Mouse (Mus musculus) limb, embryonic 13.5 days (tissue): ENCODE measurements around the gene Slc39a13. TPM values are rescaled to one million over a fixed set of nuclear protein-coding genes. Genes with fewer than 3 reads are reported as not detected.

Experiments
- ATAC-seq: fragments of 200-750 bp; cut with Nextera tagmentation; 2 replicates; pipeline ENCODE4 v1.8.0; 2017; ENCODE audit warnings: low read depth, moderate number of reproducible peaks, moderate TSS enrichment; ENCODE audit not compliant: low FRiP score
- H3K27ac ChIP-seq: fragments of 300-500 bp; sonication (generic); 2 replicates; pipeline ENCODE4 v1.5.1; 2015; ENCODE audit warnings: inconsistent platforms, mild to moderate bottlenecking, moderate library complexity
- H3K27me3 ChIP-seq: fragments of 300-500 bp; sonication (generic); 2 replicates; pipeline ENCODE4 v1.6.1; 2015; ENCODE audit warnings: mild to moderate bottlenecking, inconsistent platforms
- H3K36me3 ChIP-seq: fragments of 300-500 bp; sonication (generic); 2 replicates; pipeline ENCODE4 v1.6.1; 2015; ENCODE audit warnings: inconsistent platforms, mild to moderate bottlenecking, moderate library complexity
- H3K4me1 ChIP-seq: fragments of 300-500 bp; sonication (generic); 2 replicates; pipeline ENCODE4 v1.6.1; 2015; ENCODE audit warnings: inconsistent platforms
- H3K4me2 ChIP-seq: fragments of 300-500 bp; sonication (generic); replicated peaks from 2 replicates; pipeline ENCODE4 v1.6.1; 2015; ENCODE audit warnings: inconsistent platforms, mild to moderate bottlenecking, moderate library complexity
- H3K4me3 ChIP-seq: fragments of 300-500 bp; sonication (generic); 2 replicates; pipeline ENCODE4 v1.5.1; 2015; ENCODE audit warnings: moderate library complexity, mild to moderate bottlenecking, inconsistent platforms
- H3K9ac ChIP-seq: fragments of 300-500 bp; sonication (generic); 2 replicates; pipeline ENCODE4 v1.6.1; 2015; ENCODE audit warnings: mild to moderate bottlenecking, inconsistent platforms
- H3K9me3 ChIP-seq: fragments of 300-500 bp; sonication (generic); 2 replicates; pipeline ENCODE4 v1.6.1; 2016; ENCODE audit warnings: inconsistent platforms
- WGBS: fragments of 180-500 bp; shearing (Covaris S2); methylation state at CpG from one replicate; pipeline ENCODE4 v1.1.7; 2015; 5-methylcytosine and 5-hydroxymethylcytosine counted together
- polyA plus RNA-seq: library from polyadenylated mRNA; unstranded; fragments of >200 nt; fragmentation: Nextera tagmentation; extraction: Ambion mirVana; gene quantifications from 2 replicates; pipeline ENCODE4 v1.2.1, GENCODE M21; 2015

Slc39a13 gene
- polyA plus RNA-seq = 59.9 and 67.5 TPM in 2 replicates

GRCm38 (mm10) chr2:91070076-91070800, at the start of gene Slc39a13:
Gene Slc39a13 (minus strand): TSS chr2:91070417.
- Histone ChIP-seq H3K9ac (peak within 1 kb of the TSS; percentile 73), H3K27me3 (no peaks in the 10 kb centered on the region), H3K4me1 (peaks cover 20% of the 10 kb centered on the region), H3K27ac (peak within 1 kb of the TSS; percentile 73), H3K4me3 (peak within 1 kb of the TSS; percentile 65), H3K36me3 (peaks cover 25% of the 10 kb centered on the region), H3K4me2 (peak within 1 kb of the TSS; percentile 79), H3K9me3 (no peaks in the 10 kb centered on the region)
- under 1% methylated on average over 60 of the region's 69 CpGs for WGBS
- peak; percentile 96 for ATAC-seq

- no peak for ATAC-seq
- Histone ChIP-seq H3K27me3 (peaks cover 19% of the 10 kb centered on the region), H3K36me3 (no peaks in the 10 kb centered on the region)
Measured at GRCm38 (mm10) chr2:91119551-91119950, 49.3 kb upstream of the Slc39a13 start.

GRCm38 (mm10) chr2:91119061-91119460, 48.8 kb upstream of the Slc39a13 start:
- Histone ChIP-seq H3K36me3 (no peaks in the 10 kb centered on the region), H3K27me3 (peaks cover 19% of the 10 kb centered on the region), H3K4me2 (no peak overlapping the region), H3K9ac (no peak overlapping the region), H3K9me3 (no peaks in the 10 kb centered on the region), H3K4me3 (no peak overlapping the region), H3K27ac (no peak overlapping the region), H3K4me1 (0 out of 2 replicates have a peak, but pooled peaks cover 5% of the 10 kb centered on the region)
- ATAC-seq = no peak
- 91% methylated on average over 19 of the region's 19 CpGs for WGBS

More at GRCm38 (mm10) chr2:91119551-91119950, 49.3 kb upstream of the Slc39a13 start:
- no peak overlapping the region for H3K4me2 ChIP-seq
- H3K9me3 ChIP-seq = no peaks in the 10 kb centered on the region
- H3K4me1 ChIP-seq = 0 out of 2 replicates have a peak, but pooled peaks cover 5% of the 10 kb centered on the region
- 87% methylated on average over 6 of the region's 6 CpGs for WGBS
- no peak overlapping the region for H3K9ac ChIP-seq
- H3K27ac ChIP-seq = no peak overlapping the region
- no peak overlapping the region for H3K4me3 ChIP-seq

- Histone ChIP-seq H3K4me3 (no peak overlapping the region), H3K9ac (no peak overlapping the region), H3K27ac (no peak overlapping the region), H3K36me3 (no peaks in the 10 kb centered on the region), H3K27me3 (peaks cover 19% of the 10 kb centered on the region), H3K4me2 (no peak overlapping the region), H3K4me1 (0 out of 2 replicates have a peak, but pooled peaks cover 5% of the 10 kb centered on the region), H3K9me3 (no peaks in the 10 kb centered on the region)
- 45% methylated on average over 1 of the region's 1 CpGs for WGBS
- no peak for ATAC-seq
Measured at GRCm38 (mm10) chr2:91118647-91119046, 48.4 kb upstream of the Slc39a13 start.

GRCm38 (mm10) chr2:91117585-91118275, 47.5 kb upstream of the Slc39a13 start, which contains the start of gene Mybpc3:
Gene Mybpc3 (plus strand): TSS chr2:91118144.
- Histone ChIP-seq H3K4me3 (no peak within 1 kb of the TSS), H3K36me3 (no peaks in the 10 kb centered on the region), H3K4me1 (0 out of 2 replicates have a peak, but pooled peaks cover 6% of the 10 kb centered on the region), H3K4me2 (no peak within 1 kb of the TSS), H3K27me3 (peaks cover 19% of the 10 kb centered on the region), H3K9me3 (no peaks in the 10 kb centered on the region), H3K27ac (no peak within 1 kb of the TSS), H3K9ac (no peak within 1 kb of the TSS)
- ATAC-seq = no peak
- 76% methylated on average over 11 of the region's 11 CpGs for WGBS

GRCm38 (mm10) chr2:91116842-91117241, 46.6 kb upstream of the Slc39a13 start:
- Histone ChIP-seq H3K4me3 (no peak overlapping the region), H3K9me3 (no peaks in the 10 kb centered on the region), H3K27ac (no peak overlapping the region), H3K9ac (no peak overlapping the region), H3K27me3 (peaks cover 19% of the 10 kb centered on the region), H3K4me1 (0 out of 2 replicates have a peak, but pooled peaks cover 7% of the 10 kb centered on the region), H3K36me3 (no peaks in the 10 kb centered on the region), H3K4me2 (no peak overlapping the region)
- ATAC-seq = no peak
- WGBS = 83% methylated on average over 5 of the region's 5 CpGs

- H3K4me2 ChIP-seq = peak overlapping the region; percentile 87
- no peaks in the 10 kb centered on the region for H3K9me3 ChIP-seq
- H3K4me3 ChIP-seq = peak overlapping the region; percentile 50
- H3K9ac ChIP-seq = peak overlapping the region; percentile 79
- 0 out of 2 replicates have a peak, but pooled peaks cover 7% of the 10 kb centered on the region for H3K4me1 ChIP-seq
- no peak overlapping the region for H3K27ac ChIP-seq
- H3K27me3 ChIP-seq = peaks cover 14% of the 10 kb centered on the region
- no peak for ATAC-seq
- WGBS = 39% methylated on average over 12 of the region's 12 CpGs
- no peaks in the 10 kb centered on the region for H3K36me3 ChIP-seq
Measured at GRCm38 (mm10) chr2:91115578-91115970, 45.4 kb upstream of the Slc39a13 start.

- 13% methylated on average over 32 of the region's 42 CpGs for WGBS
- H3K4me1 ChIP-seq = 0 out of 2 replicates have a peak, but pooled peaks cover 7% of the 10 kb centered on the region
- ATAC-seq = peak; percentile 57
Measured at GRCm38 (mm10) chr2:91114781-91115577, 44.8 kb upstream of the Slc39a13 start.

GRCm38 (mm10) chr2:91113852-91114251, 43.6 kb upstream of the Slc39a13 start:
- Histone ChIP-seq H3K36me3 (no peaks in the 10 kb centered on the region), H3K4me2 (no peak overlapping the region), H3K9ac (no peak overlapping the region), H3K27me3 (peaks cover 14% of the 10 kb centered on the region), H3K27ac (no peak overlapping the region), H3K4me1 (0 out of 2 replicates have a peak, but pooled peaks cover 7% of the 10 kb centered on the region), H3K9me3 (no peaks in the 10 kb centered on the region), H3K4me3 (no peak overlapping the region)
- no peak for ATAC-seq
- WGBS = 69% methylated on average over 6 of the region's 6 CpGs

More at GRCm38 (mm10) chr2:91114781-91115577, 44.8 kb upstream of the Slc39a13 start:
- Histone ChIP-seq H3K9ac (peak overlapping the region; percentile 79), H3K27ac (no peak overlapping the region), H3K36me3 (no peaks in the 10 kb centered on the region), H3K9me3 (no peaks in the 10 kb centered on the region), H3K4me3 (peak overlapping the region; percentile 50), H3K27me3 (peaks cover 14% of the 10 kb centered on the region), H3K4me2 (peak overlapping the region; percentile 87)

- H3K36me3 ChIP-seq = no peaks in the 10 kb centered on the region
- H3K9ac ChIP-seq = no peak overlapping the region
- no peak overlapping the region for H3K27ac ChIP-seq
- H3K4me3 ChIP-seq = no peak overlapping the region
- H3K27me3 ChIP-seq = peaks cover 14% of the 10 kb centered on the region
- no peaks in the 10 kb centered on the region for H3K9me3 ChIP-seq
- WGBS = 73% methylated on average over 10 of the region's 10 CpGs
- ATAC-seq = no peak
- 0 out of 2 replicates have a peak, but pooled peaks cover 7% of the 10 kb centered on the region for H3K4me1 ChIP-seq
- no peak overlapping the region for H3K4me2 ChIP-seq
Measured at GRCm38 (mm10) chr2:91113334-91113733, 43.1 kb upstream of the Slc39a13 start.

GRCm38 (mm10) chr2:91112491-91112890, 42.3 kb upstream of the Slc39a13 start:
- Histone ChIP-seq H3K27ac (no peak overlapping the region), H3K4me1 (0 out of 2 replicates have a peak, but pooled peaks cover 7% of the 10 kb centered on the region), H3K4me2 (no peak overlapping the region), H3K27me3 (peaks cover 11% of the 10 kb centered on the region), H3K9ac (no peak overlapping the region), H3K9me3 (no peaks in the 10 kb centered on the region), H3K4me3 (no peak overlapping the region), H3K36me3 (no peaks in the 10 kb centered on the region)
- 51% methylated on average over 4 of the region's 4 CpGs for WGBS
- no peak for ATAC-seq
